Mouse (Mus musculus): ENCODE results near the gene Cdkl1. TPM values are rescaled to one million over a fixed set of nuclear protein-coding genes. Genes with fewer than 3 reads are reported as not detected.
A peak's percentile ranks its signal among the peaks of the same experiment; 100 is the strongest.

Cdkl1 gene
- polyA plus RNA-seq (2016; fragmentation: Nextera tagmentation; extraction: Ambion mirVana) = 5.0 TPM in 2 replicates

- Histone ChIP-seq H3K4me1 (replicated peaks) (peaks cover 5% of the 10 kb centered on the region; the same call in 1 of the 2 replicates), H3K9me3 (replicated peaks) (no peaks in the 10 kb centered on the region), H3K4me3 (peak within 1 kb of the TSS; percentile 56), H3K4me2 (peak within 1 kb of the TSS; percentile 98), H3K36me3 (no peaks in the 10 kb centered on the region), H3K27ac (ENCODE audit: poor library complexity, severe bottlenecking) (no peak within 1 kb of the TSS), H3K27me3 (replicated peaks) (peaks cover 4% of the 10 kb centered on the region), H3K9ac (peak within 1 kb of the TSS; percentile 64)
- ATAC-seq (ENCODE audit: insufficient number of reproducible peaks, low FRiP score) = peak; percentile 94
- 2% methylated on average over 45 of the region's 45 CpGs for WGBS
Measured at GRCm38 (mm10) chr12:69790530-69791505, at the start of gene Cdkl1. Gene Cdkl1, minus strand, starts transcription at chr12:69791267.

- H3K4me2 ChIP-seq = no peak overlapping the region
- H3K9me3 ChIP-seq (replicated peaks) = no peaks in the 10 kb centered on the region
- peaks cover 60% of the 10 kb centered on the region for H3K36me3 ChIP-seq
- H3K9ac ChIP-seq = no peak overlapping the region
- H3K4me3 ChIP-seq = no peak overlapping the region
- no peaks in the 10 kb centered on the region for H3K27me3 ChIP-seq (replicated peaks)
- ATAC-seq (ENCODE audit: insufficient number of reproducible peaks, low FRiP score) = no peak
- H3K27ac ChIP-seq (ENCODE audit: poor library complexity, severe bottlenecking) = no peak overlapping the region
- 69% methylated on average over 11 of the region's 11 CpGs for WGBS
- peaks cover 5% of the 10 kb centered on the region; the same call in 1 of the 2 replicates for H3K4me1 ChIP-seq (replicated peaks)
Measured at GRCm38 (mm10) chr12:69838376-69838775, 47.3 kb upstream of the Cdkl1 start.

- WGBS = 85% methylated on average over 12 of the region's 12 CpGs
- Histone ChIP-seq H3K4me1 (replicated peaks) (peaks cover 6% of the 10 kb centered on the region; the same call in 1 of the 2 replicates), H3K9ac (no peak overlapping the region), H3K27me3 (replicated peaks) (no peaks in the 10 kb centered on the region), H3K27ac (ENCODE audit: poor library complexity, severe bottlenecking) (no peak overlapping the region), H3K4me2 (no peak overlapping the region), H3K9me3 (replicated peaks) (no peaks in the 10 kb centered on the region), H3K4me3 (no peak overlapping the region), H3K36me3 (peaks cover 57% of the 10 kb centered on the region)
- ATAC-seq (ENCODE audit: insufficient number of reproducible peaks, low FRiP score) = no peak
Measured at GRCm38 (mm10) chr12:69833982-69834604, 43.0 kb upstream of the Cdkl1 start.

- H3K4me2 ChIP-seq = no peak overlapping the region
- H3K36me3 ChIP-seq = peaks cover 54% of the 10 kb centered on the region
- H3K27ac ChIP-seq (ENCODE audit: poor library complexity, severe bottlenecking) = no peak overlapping the region
- WGBS = 91% methylated on average over 9 of the region's 9 CpGs
- H3K4me1 ChIP-seq (replicated peaks) = peaks cover 18% of the 10 kb centered on the region
- no peak overlapping the region for H3K4me3 ChIP-seq
- H3K9me3 ChIP-seq (replicated peaks) = no peaks in the 10 kb centered on the region
- H3K9ac ChIP-seq = no peak overlapping the region
- no peak for ATAC-seq (ENCODE audit: insufficient number of reproducible peaks, low FRiP score)
- no peaks in the 10 kb centered on the region for H3K27me3 ChIP-seq (replicated peaks)
Measured at GRCm38 (mm10) chr12:69831239-69831910, 40.3 kb upstream of the Cdkl1 start.

- H3K9ac ChIP-seq = no peak overlapping the region
- no peak overlapping the region for H3K27ac ChIP-seq (ENCODE audit: poor library complexity, severe bottlenecking)
- H3K4me2 ChIP-seq = no peak overlapping the region
- H3K4me3 ChIP-seq = no peak overlapping the region
- H3K27me3 ChIP-seq (replicated peaks) = no peaks in the 10 kb centered on the region
- peaks cover 46% of the 10 kb centered on the region for H3K36me3 ChIP-seq
- H3K9me3 ChIP-seq (replicated peaks) = no peaks in the 10 kb centered on the region
- WGBS = 30% methylated on average over 2 of the region's 2 CpGs
- ATAC-seq (ENCODE audit: insufficient number of reproducible peaks, low FRiP score) = no peak
- H3K4me1 ChIP-seq (replicated peaks) = peaks cover 13% of the 10 kb centered on the region
Measured at GRCm38 (mm10) chr12:69828214-69828613, 37.1 kb upstream of the Cdkl1 start.

GRCm38 (mm10) chr12:69824881-69825597 lies 34.0 kb upstream of the Cdkl1 start:
- no peaks in the 10 kb centered on the region for H3K27me3 ChIP-seq (replicated peaks)
- no peak overlapping the region for H3K4me3 ChIP-seq
- peaks cover 6% of the 10 kb centered on the region for H3K9me3 ChIP-seq (replicated peaks)
- peaks cover 13% of the 10 kb centered on the region for H3K4me1 ChIP-seq (replicated peaks)
- no peak for ATAC-seq (ENCODE audit: insufficient number of reproducible peaks, low FRiP score)
- peaks cover 67% of the 10 kb centered on the region for H3K36me3 ChIP-seq
- no peak overlapping the region for H3K4me2 ChIP-seq
- H3K27ac ChIP-seq (ENCODE audit: poor library complexity, severe bottlenecking) = no peak overlapping the region
- 79% methylated on average over 9 of the region's 9 CpGs for WGBS
- H3K9ac ChIP-seq = no peak overlapping the region

GRCm38 (mm10) chr12:69814272-69814671 lies 23.2 kb upstream of the Cdkl1 start:
- Histone ChIP-seq H3K9me3 (replicated peaks) (no peaks in the 10 kb centered on the region), H3K4me1 (replicated peaks) (peaks cover 50% of the 10 kb centered on the region), H3K9ac (no peak overlapping the region), H3K4me2 (no peak overlapping the region), H3K36me3 (peaks cover 77% of the 10 kb centered on the region), H3K27me3 (replicated peaks) (no peaks in the 10 kb centered on the region), H3K27ac (ENCODE audit: poor library complexity, severe bottlenecking) (peak overlapping the region; percentile 53), H3K4me3 (no peak overlapping the region)
- WGBS = 28% methylated on average over 6 of the region's 6 CpGs
- peak; percentile 33; the same call in 1 of the 2 replicates for ATAC-seq (ENCODE audit: insufficient number of reproducible peaks, low FRiP score)

GRCm38 (mm10) chr12:69813596-69813995 lies 22.5 kb upstream of the Cdkl1 start:
- Histone ChIP-seq H3K36me3 (peaks cover 75% of the 10 kb centered on the region), H3K27ac (ENCODE audit: poor library complexity, severe bottlenecking) (peak overlapping the region; percentile 53; the same call in 1 of the 2 replicates), H3K4me3 (no peak overlapping the region), H3K27me3 (replicated peaks) (no peaks in the 10 kb centered on the region), H3K4me1 (replicated peaks) (peaks cover 48% of the 10 kb centered on the region), H3K4me2 (no peak overlapping the region), H3K9me3 (replicated peaks) (no peaks in the 10 kb centered on the region), H3K9ac (no peak overlapping the region)
- ATAC-seq (ENCODE audit: insufficient number of reproducible peaks, low FRiP score) = no peak
- 61% methylated on average over 2 of the region's 2 CpGs for WGBS

- Histone ChIP-seq H3K4me2 (no peak overlapping the region), H3K27ac (ENCODE audit: poor library complexity, severe bottlenecking) (peak overlapping the region; percentile 29; the same call in 1 of the 2 replicates), H3K4me1 (replicated peaks) (peaks cover 51% of the 10 kb centered on the region), H3K4me3 (no peak overlapping the region), H3K27me3 (replicated peaks) (no peaks in the 10 kb centered on the region), H3K9me3 (replicated peaks) (no peaks in the 10 kb centered on the region), H3K9ac (no peak overlapping the region), H3K36me3 (peaks cover 70% of the 10 kb centered on the region)
- no peak for ATAC-seq (ENCODE audit: insufficient number of reproducible peaks, low FRiP score)
- 70% methylated on average over 3 of the region's 3 CpGs for WGBS
Measured at GRCm38 (mm10) chr12:69812986-69813385, 21.9 kb upstream of the Cdkl1 start.

GRCm38 (mm10) chr12:69811976-69812375 lies 20.9 kb upstream of the Cdkl1 start:
- no peaks in the 10 kb centered on the region for H3K27me3 ChIP-seq (replicated peaks)
- 0 out of 2 replicates have a peak overlapping the region, but pooled peaks have one; percentile 21 for H3K27ac ChIP-seq (ENCODE audit: poor library complexity, severe bottlenecking)
- no peak overlapping the region for H3K9ac ChIP-seq
- no peak overlapping the region for H3K4me3 ChIP-seq
- no peak for ATAC-seq (ENCODE audit: insufficient number of reproducible peaks, low FRiP score)
- no peak overlapping the region for H3K4me2 ChIP-seq
- H3K9me3 ChIP-seq (replicated peaks) = no peaks in the 10 kb centered on the region
- peaks cover 49% of the 10 kb centered on the region for H3K4me1 ChIP-seq (replicated peaks)
- WGBS = 27% methylated on average over 1 of the region's 1 CpGs
- peaks cover 66% of the 10 kb centered on the region for H3K36me3 ChIP-seq
